Comparison of ENCODE assay signal across 8 mouse cellular contexts in genomic region chr5:142817524-142818434, GRCm38 (mm10). TPM values are rescaled to one million over a fixed set of nuclear protein-coding genes. Genes with fewer than 3 reads are reported as not detected.
DNase-seq lines count a peak whose midpoint lies in the region; ATAC-seq and TF ChIP-seq lines count a peak whose summit lies in the region.

Gene Tnrc18, minus strand, starts transcription at chr5:142817662.

- under 1% methylated on average over 55 of the region's 56 CpGs for WGBS in hindbrain, embryonic 11.5 days
- 0% methylated on average over 54 of the region's 56 CpGs for WGBS in lung, postnatal 0 days

- TF ChIP-seq CTCF in lung, postnatal 0 days (IDR thresholded peaks at IDR 0.05), result no peak

- H3K27ac ChIP-seq in hindbrain, embryonic 11.5 days (ENCODE audit: low read depth, low read length), result peak within 1 kb of the TSS; percentile 100
- H3K27ac ChIP-seq in lung, postnatal 0 days (ENCODE audit: low read length), result peak within 1 kb of the TSS; percentile 100

- peak; percentile 86 for TF ChIP-seq EP300 in lung, postnatal 0 days (IDR thresholded peaks at IDR 0.05)

- peak within 1 kb of the TSS; percentile 100 for H3K9ac ChIP-seq in hindbrain, embryonic 11.5 days (ENCODE audit: low read depth, low read length)
- peak within 1 kb of the TSS; percentile 100 for H3K9ac ChIP-seq in lung, postnatal 0 days (replicated peaks; ENCODE audit: low read depth)

- DNase-seq in MN1 (ENCODE audit: low spot score), result peak; percentile 100
- DNase-seq in cerebellum, adult 9-11 months, result peak; percentile 99
- peak; percentile 99 for DNase-seq in frontal cortex, postnatal 10 days (ENCODE audit: low spot score in 2 of 2)
- DNase-seq in hindbrain, embryonic 11.5 days (ENCODE audit: low spot score), result peak; percentile 99
- DNase-seq in layer of hippocampus, postnatal 10 days (ENCODE audit: low spot score in 2 of 2), result peak; percentile 100
- peak; percentile 99 for DNase-seq in lung, postnatal 0 days (ENCODE audit: low spot score)
- peak; percentile 100 for DNase-seq in ovary, postnatal 14 days (ENCODE audit: low spot score)
- DNase-seq in thymus, postnatal 25 days, result peak; percentile 56

- peak within 1 kb of the TSS; percentile 99 for H3K4me3 ChIP-seq in hindbrain, embryonic 11.5 days (ENCODE audit: low read depth, low read length)
- peak within 1 kb of the TSS; percentile 96 for H3K4me3 ChIP-seq in lung, postnatal 0 days (ENCODE audit: low read depth, low read length)

- ATAC-seq in hindbrain, embryonic 11.5 days (ENCODE audit: low FRiP score), result peak; percentile 80
- peak; percentile 72 for ATAC-seq in lung, postnatal 0 days

- no peaks in the 10 kb centered on the region for H3K27me3 ChIP-seq in hindbrain, embryonic 11.5 days (ENCODE audit: control insufficient read depth, insufficient read depth, low read length)
- H3K27me3 ChIP-seq in lung, postnatal 0 days (replicated peaks; ENCODE audit: insufficient read depth, low read length), result no peaks in the 10 kb centered on the region

- no peaks in the 10 kb centered on the region for H3K9me3 ChIP-seq in hindbrain, embryonic 11.5 days (ENCODE audit: control insufficient read depth, low read length)
- no peaks in the 10 kb centered on the region for H3K9me3 ChIP-seq in lung, postnatal 0 days (ENCODE audit: low read length)

- H3K4me1 ChIP-seq in hindbrain, embryonic 11.5 days (replicated peaks; ENCODE audit: control insufficient read depth, insufficient read depth, low read length), result no peaks in the 10 kb centered on the region; the same call in 1 of the 2 replicates
- peaks cover 3% of the 10 kb centered on the region; the same call in 1 of the 2 replicates for H3K4me1 ChIP-seq in lung, postnatal 0 days (ENCODE audit: insufficient read depth, low read depth, low read length)

- H3K4me2 ChIP-seq in hindbrain, embryonic 11.5 days (replicated peaks; ENCODE audit: low read depth, low read length), result peak within 1 kb of the TSS; percentile 95
- peak within 1 kb of the TSS; percentile 95 for H3K4me2 ChIP-seq in lung, postnatal 0 days (replicated peaks; ENCODE audit: low read depth, low read length)

- H3K36me3 ChIP-seq in hindbrain, embryonic 11.5 days (ENCODE audit: control insufficient read depth, insufficient read depth, low read length), result no peaks in the 10 kb centered on the region
- no peaks in the 10 kb centered on the region for H3K36me3 ChIP-seq in lung, postnatal 0 days (ENCODE audit: insufficient read depth, low read length)

RNA-seq across cellular contexts. Expression of gene Tnrc18, which starts in this region (rescaled TPM):
- 30.7 and 44.0 TPM in 2 replicates for polyA plus RNA-seq in hindbrain, embryonic 11.5 days (2014; fragmentation: Nextera tagmentation; extraction: Ambion mirVana)
- total RNA-seq in layer of hippocampus, postnatal 10 days (2021), result 100 to 1,000 TPM; 197 to 220 TPM
- 16.6 and 24.9 TPM in 2 replicates for polyA plus RNA-seq in lung, postnatal 0 days (2015; fragmentation: Nextera tagmentation; extraction: Ambion mirVana)

Comparison
In these comparisons a context has a peak if more than half of its experiments do, and no peak if none do; other contexts are left out.
1. Peak in every context shown above with its lines: DNase-seq, ATAC-seq, H3K4me3 ChIP-seq and H3K27ac ChIP-seq.